Mouse (Mus musculus): ENCODE results near the gene Pitpnm2.

DNA sequence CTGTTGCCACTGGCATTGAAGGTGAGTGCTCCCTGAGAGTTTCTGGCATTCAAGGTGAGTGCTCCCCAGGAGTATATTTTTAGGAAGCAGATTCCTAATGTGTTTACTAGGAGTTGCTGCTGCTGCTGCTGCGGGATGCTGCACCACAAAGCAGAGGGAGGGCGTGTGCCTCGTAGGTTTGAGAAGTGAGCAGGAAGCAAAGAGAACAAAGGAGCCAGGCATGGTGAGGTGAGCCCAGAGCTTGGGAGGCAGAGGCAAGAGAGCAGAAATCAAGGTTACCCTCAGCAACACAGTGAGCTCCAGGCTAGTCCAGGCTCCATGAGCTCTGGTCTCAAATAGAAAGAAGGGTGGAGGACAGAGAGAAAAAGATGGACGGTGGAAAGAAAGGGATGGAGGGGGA, 13.7 kb upstream of the Pitpnm2 start:
- TF ChIP-seq CTCF (conservative IDR thresholded peaks at IDR 0.05; ENCODE audit: insufficient read depth, insufficient read length, low read depth, low read length): no peak
- no peak for TF ChIP-seq POLR2A (IDR thresholded peaks at IDR 0.05; ENCODE audit: low read depth, low read length)
